Mouse (Mus musculus) Patski (cell line): ENCODE results near the gene Gdf9. TPM values are rescaled to one million over a fixed set of nuclear protein-coding genes. Genes with fewer than 3 reads are reported as not detected.

Experiments used
- ATAC-seq: fragments of 100-300 bp; one replicate; pipeline ENCODE4 v1.8.0; 2021
- CTCF ChIA-PET: fragments of 350-600 bp; sonication (Branson Sonifier 250); formaldehyde crosslinking; loops from one replicate; lab custom pipeline; 2022; ENCODE audit warnings: inconsistent platforms; lab: Charles Lee
- POLR2A ChIA-PET: fragments of 350-600 bp; sonication (Branson Sonifier 250); formaldehyde crosslinking; loops from one replicate; lab custom pipeline; 2022; ENCODE audit warnings: antibody characterized with exemption, inconsistent platforms; lab: Charles Lee
- DNase-seq: peaks from one replicate; pipeline ENCODE4 v3.0.0-alpha.2; 2011; ENCODE audit warnings: low read depth, low spot score
- H3K27me3 ChIP-seq: fragments of 371-371 bp; one replicate; pipeline ENCODE4 v1.5.1; 2021
- CTCF ChIP-seq: fragments of 100-300 bp; IDR thresholded peaks from one replicate; pipeline ENCODE4 v1.5.1; 2021
- in situ Hi-C: fragments of 300-500 bp; cut with MboI; formaldehyde crosslinking; loops from 3 replicates; pipeline ENCODE4 v1.11.1; 2018; ENCODE audit warnings: low pct_unique_long_range_greater_than_20kb, mixed read lengths
- polyA plus RNA-seq: library from polyadenylated mRNA; unstranded; gene quantifications from one replicate; pipeline ENCODE4 v1.2.3, GENCODE M21; 2021

The Gdf9 gene
- polyA plus RNA-seq, 1 experiment from 2014 or later: 0.08 TPM

DNA sequence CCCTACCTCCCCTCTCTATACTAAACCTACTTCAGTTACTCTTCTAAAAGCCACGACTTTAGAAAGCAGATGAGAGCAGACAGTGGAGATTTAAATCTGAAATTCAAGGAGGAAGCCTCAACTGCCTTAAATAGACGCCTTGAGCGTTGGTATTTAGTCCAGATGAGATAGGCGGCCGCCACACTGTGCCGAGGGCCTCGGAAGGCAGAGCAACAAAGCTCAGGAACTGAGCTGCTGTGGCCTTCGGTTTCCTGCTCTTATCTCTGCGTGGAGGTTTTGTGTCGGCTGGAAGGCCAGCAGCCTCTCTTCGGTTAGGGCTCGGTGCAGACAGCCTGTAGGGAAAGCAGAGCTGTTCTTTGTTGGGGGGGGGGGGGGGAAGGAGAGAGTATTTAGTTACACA is 11.1 kb downstream of the Gdf9 start:
- ATAC-seq (no peak), DNase-seq (no peak)
- peaks cover 8% of the 10 kb centered on the region for H3K27me3 ChIP-seq
- POLR2A ChIA-PET: no interaction called here
- in situ Hi-C loops: no loop called here
- TF ChIP-seq CTCF: no peak
- CTCF ChIA-PET: interaction anchor here (1.0 kb wide), 1 partner anchor 15 kb away, joined by 5 read pairs; the partner anchor contains the start of genes Gm10447 and Shroom1

DNA sequence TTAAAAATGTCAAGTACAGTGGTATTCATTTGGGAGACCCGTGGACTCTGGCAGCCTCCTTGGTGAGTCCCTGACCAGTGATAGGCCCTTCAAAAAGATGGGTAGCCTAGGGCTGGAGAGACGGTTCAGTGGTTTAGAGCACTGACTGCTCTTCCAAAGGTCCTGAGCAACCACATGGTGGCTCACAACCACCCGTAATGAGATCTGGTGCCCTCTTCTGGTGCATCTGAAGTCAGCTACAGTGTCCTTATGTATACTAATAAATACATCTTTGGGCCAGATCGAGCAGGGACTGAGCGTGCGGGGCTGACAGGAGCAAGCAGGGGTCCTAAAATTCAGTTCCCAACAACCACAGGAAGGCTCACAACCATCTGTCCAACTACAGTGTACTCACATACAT is 13.0 kb downstream of the Gdf9 start:
- POLR2A ChIA-PET: no interaction called here
- TF ChIP-seq CTCF: peak; percentile 76
- H3K27me3 ChIP-seq: peaks cover 8% of the 10 kb centered on the region
- DNase-seq: no peak
- CTCF ChIA-PET: interaction anchor here (2.3 kb wide), 1 partner anchor 12 kb away, joined by 8 read pairs; no protein-coding TSS in a partner anchor
- in situ Hi-C loops: no loop called here
- ATAC-seq: no peak

- TF ChIP-seq CTCF: no peak
- ATAC-seq: no peak
- DNase-seq: no peak
- POLR2A ChIA-PET: interaction anchor here (1.0 kb wide), 1 partner anchor 16 kb away, joined by 3 read pairs; no protein-coding TSS in a partner anchor
- in situ Hi-C loops: no loop called here
- CTCF ChIA-PET: interaction anchor here (2.3 kb wide), 1 partner anchor 13 kb away, joined by 8 read pairs; no protein-coding TSS in a partner anchor
- H3K27me3 ChIP-seq: peaks cover 8% of the 10 kb centered on the region
These were observed 14.7 kb downstream of the Gdf9 start for GRCm38 (mm10) chr11:53445562-53445961.

DNA sequence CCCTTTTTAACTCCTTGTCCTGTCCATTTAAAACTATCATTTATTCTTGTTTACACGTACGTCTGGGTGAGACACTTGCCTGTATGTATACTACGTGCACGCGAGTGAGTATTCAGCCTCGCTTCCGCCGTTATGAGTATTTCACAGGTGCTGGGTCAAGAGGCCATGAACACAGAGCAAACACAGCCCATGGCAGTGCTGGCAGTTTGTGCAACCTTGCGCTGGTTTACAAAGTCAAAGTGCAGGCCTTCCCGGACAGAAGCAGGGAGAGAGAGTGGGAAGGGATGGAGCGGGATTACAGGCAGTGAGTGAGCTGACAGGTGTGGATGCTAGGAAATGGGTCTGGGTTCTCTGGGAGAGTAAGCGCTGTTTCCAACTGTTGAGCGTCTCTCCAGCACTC is 15.4 kb downstream of the Gdf9 start:
- ChIA-PET CTCF (interaction anchor here (2.3 kb wide), 1 partner anchor 14 kb away, joined by 8 read pairs; no protein-coding TSS in a partner anchor), POLR2A (interaction anchor here (0.6 to 1.0 kb wide), 2 partner anchors 16 to 47 kb away, joined by 3 read pairs; no protein-coding TSS in a partner anchor)
- H3K27me3 ChIP-seq: peaks cover 4% of the 10 kb centered on the region
- ATAC-seq: no peak
- in situ Hi-C loops: no loop called here
- TF ChIP-seq CTCF: no peak
- no peak for DNase-seq

- no peaks in the 10 kb centered on the region for H3K27me3 ChIP-seq
- in situ Hi-C loops: no loop called here
- ChIA-PET POLR2A (no interaction called here), CTCF (interaction anchor here (1.2 kb wide), 1 partner anchor 19 kb away, joined by 3 read pairs; no protein-coding TSS in a partner anchor)
- DNase-seq: no peak
- ATAC-seq: no peak
- no peak for TF ChIP-seq CTCF
These were observed 17.2 kb downstream of the Gdf9 start for GRCm38 (mm10) chr11:53447996-53448395.

DNA sequence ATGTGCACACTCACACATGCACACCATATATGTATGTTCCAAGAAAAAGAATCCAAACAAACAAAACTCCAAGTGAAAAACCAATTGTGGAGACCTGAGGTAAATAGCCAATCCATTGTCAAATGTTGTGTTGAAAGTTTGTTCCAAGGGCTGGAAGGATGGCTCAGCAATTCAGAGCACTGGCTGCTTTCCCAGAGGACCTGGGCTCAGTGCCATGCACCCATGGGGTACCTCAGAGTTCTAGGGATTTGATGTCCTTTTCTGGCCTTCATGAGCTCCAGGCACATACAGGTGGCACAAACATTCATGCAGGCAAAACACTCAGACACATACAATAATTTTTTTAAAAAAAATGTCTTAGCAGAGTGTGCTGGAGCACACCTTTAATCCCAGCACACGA is 17.7 kb downstream of the Gdf9 start:
- ATAC-seq (no peak), DNase-seq (no peak)
- TF ChIP-seq CTCF: no peak
- no peaks in the 10 kb centered on the region for H3K27me3 ChIP-seq
- in situ Hi-C loops: no loop called here
- ChIA-PET POLR2A (no interaction called here), CTCF (no interaction called here)

DNA sequence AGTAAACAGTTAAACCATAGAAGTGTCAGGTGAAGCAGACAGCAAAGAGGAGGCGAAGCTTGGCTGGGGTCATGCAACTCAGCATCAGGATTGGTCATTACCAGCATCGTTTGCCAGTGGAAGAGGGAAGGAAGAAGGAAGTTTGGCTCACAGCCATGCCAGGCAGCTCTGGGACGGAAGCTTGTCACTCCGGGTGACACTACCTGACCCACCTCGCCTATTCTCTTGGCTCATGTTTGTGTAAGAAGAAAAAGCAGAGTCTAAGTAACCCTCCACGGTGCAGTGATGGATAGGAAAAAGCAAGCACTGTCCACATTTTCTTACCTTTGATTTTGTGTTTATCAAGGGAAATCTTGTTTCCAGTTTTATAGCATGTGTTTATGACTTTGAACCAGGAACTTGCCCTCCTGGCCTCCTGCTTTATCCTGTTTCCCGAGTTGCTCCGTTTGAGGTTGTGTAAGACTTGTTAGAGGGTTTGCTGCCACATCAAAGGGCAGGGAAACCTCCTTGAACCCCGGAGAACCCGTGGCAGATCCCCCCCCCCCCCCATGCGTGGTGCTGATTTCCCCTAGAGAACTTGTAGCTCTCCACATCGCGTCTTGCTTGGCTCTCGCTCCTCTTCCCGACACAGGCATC is 19.4 kb downstream of the Gdf9 start:
- DNase-seq (no peak), ATAC-seq (no peak)
- CTCF ChIA-PET: no interaction called here
- POLR2A ChIA-PET: no interaction called here
- in situ Hi-C loops: loop anchor here (25.0 kb wide), 1 partner anchor 437 kb away; the partner anchor contains the start of gene Slc22a5
- no peak for TF ChIP-seq CTCF
- H3K27me3 ChIP-seq: no peaks in the 10 kb centered on the region

GRCm38 (mm10) chr11:53451361-53451760 is 20.5 kb downstream of the Gdf9 start:
- H3K27me3 ChIP-seq: no peaks in the 10 kb centered on the region
- TF ChIP-seq CTCF: no peak
- DNase-seq (no peak), ATAC-seq (no peak)
- CTCF ChIA-PET: no interaction called here
- POLR2A ChIA-PET: no interaction called here
- in situ Hi-C loops: loop anchor here (25.0 kb wide), 1 partner anchor 436 kb away; the partner anchor contains the start of gene Slc22a5

GRCm38 (mm10) chr11:53452396-53452795 is 21.6 kb downstream of the Gdf9 start:
- H3K27me3 ChIP-seq: no peaks in the 10 kb centered on the region
- ChIA-PET POLR2A (no interaction called here), CTCF (no interaction called here)
- in situ Hi-C loops: loop anchor here (25.0 kb wide), 1 partner anchor 435 kb away; the partner anchor contains the start of gene Slc22a5
- no peak for TF ChIP-seq CTCF
- ATAC-seq: no peak
- no peak for DNase-seq

DNA sequence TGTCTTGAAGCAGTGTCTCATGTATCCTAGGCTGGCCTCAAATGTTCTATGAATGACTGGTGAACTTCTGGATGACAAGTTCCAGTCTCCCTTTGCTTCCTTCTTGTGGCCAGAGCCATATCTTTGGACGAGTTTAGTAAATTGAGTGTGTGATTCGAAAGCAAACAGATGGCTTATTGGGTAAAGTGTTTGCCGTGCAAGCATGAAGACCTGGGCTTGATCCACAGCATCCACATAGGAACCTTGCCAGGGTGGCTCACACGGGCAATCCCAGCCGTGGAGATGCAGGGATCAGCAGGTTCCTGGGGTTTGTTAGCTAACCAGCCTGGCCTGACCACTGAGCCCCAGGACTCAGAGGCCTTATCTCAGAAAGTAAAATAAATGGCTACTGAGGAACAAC is 22.2 kb downstream of the Gdf9 start:
- no peak for DNase-seq
- no peaks in the 10 kb centered on the region for H3K27me3 ChIP-seq
- CTCF ChIA-PET: interaction anchor here (1.3 kb wide), 1 partner anchor 21 kb away, joined by 3 read pairs; no protein-coding TSS in a partner anchor
- in situ Hi-C loops: loop anchor here (25.0 kb wide), 1 partner anchor 434 kb away; the partner anchor contains the start of gene Slc22a5
- no peak for TF ChIP-seq CTCF
- ATAC-seq: no peak
- POLR2A ChIA-PET: no interaction called here
